Mouse (Mus musculus): ENCODE results near the gene Cfap299.

Gene Cfap299

DNA sequence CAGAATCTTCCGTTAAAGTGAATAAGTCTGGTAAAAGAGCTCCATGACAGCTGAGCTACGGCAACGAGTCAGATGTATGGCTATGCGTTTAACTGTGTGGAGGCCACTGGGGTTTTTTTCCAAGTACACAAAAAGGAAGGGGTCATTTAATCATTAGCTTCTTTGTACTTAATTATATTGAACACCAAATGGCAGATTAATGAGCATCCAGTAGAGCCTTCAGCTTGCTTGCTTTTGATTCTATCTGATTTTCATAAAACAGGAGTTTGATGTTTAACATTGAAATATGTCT is 47.6 kb downstream of the Cfap299 start:
- DNase-seq (ENCODE audit: low read depth, low spot score), result no peak

DNA sequence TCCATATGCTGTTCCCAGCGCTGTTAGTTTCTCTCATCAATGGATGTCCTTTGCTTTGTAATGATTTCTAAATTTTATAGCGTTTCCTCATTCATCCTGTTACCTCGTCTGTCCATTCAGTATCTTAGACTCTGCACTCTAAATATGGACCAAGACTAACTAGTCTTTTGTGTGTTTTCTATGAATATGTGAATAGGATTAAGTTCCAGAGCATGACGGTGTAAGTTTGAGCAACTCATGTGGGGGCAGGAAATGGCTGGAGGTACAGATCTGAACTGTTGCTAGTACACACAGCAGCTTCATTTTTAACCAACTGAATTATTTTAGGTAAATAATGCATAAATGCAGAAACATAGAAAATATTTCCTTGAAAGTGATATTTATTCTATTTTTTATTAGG is 51.3 kb downstream of the Cfap299 start:
- no peak for DNase-seq (ENCODE audit: low read depth, low spot score)

DNA sequence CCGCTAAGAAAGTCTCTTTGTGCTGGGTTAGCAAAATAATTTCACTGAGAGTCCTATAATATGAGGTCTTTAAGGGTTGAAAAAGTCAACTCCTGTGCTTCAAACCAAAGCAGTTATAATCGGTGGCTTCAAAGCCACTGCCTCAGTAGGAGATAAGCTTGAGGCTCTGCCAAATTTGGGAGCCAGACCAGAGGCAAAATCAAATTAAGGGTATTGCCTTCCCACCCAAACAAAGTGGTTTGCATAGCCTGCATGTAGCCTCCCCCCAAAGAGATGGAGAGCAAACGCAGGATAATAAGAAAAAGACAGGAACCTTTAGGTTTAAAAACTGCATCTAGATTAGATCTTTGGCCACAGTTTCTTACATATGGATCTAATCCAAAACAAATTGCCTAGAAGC is 58.0 kb downstream of the Cfap299 start:
- no peak for DNase-seq (ENCODE audit: low read depth, low spot score)

GRCm38 (mm10) chr5:98402165-98402564 is 73.1 kb downstream of the Cfap299 start:
- no peak for DNase-seq (ENCODE audit: low read depth, low spot score)

DNA sequence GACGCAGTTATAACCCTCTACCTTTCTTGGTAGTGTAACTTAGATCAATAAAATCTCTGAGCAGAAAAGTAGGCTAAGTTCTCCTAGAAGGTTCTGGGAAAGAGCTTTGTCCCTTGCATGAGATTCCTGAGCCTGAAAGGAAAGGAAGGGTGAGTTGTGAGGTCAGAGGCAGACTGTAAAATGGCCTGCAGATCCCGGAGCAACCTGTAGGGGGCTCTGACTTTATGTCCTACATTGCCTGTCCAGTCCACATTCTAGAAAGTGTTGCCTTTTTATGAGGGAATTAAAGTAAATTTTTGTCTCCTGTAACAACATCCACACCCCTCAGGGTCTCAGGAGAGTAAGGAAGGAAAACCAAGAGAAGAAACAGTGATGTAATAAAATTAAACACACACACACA is 81.0 kb downstream of the Cfap299 start:
- DNase-seq (ENCODE audit: low read depth, low spot score), result no peak

- DNase-seq (ENCODE audit: low read depth, low spot score), result no peak
Measured at GRCm38 (mm10) chr5:98416385-98417145, 87.5 kb downstream of the Cfap299 start.

GRCm38 (mm10) chr5:98424965-98425364 is 95.9 kb downstream of the Cfap299 start:
- no peak for DNase-seq (ENCODE audit: low read depth, low spot score)

DNA sequence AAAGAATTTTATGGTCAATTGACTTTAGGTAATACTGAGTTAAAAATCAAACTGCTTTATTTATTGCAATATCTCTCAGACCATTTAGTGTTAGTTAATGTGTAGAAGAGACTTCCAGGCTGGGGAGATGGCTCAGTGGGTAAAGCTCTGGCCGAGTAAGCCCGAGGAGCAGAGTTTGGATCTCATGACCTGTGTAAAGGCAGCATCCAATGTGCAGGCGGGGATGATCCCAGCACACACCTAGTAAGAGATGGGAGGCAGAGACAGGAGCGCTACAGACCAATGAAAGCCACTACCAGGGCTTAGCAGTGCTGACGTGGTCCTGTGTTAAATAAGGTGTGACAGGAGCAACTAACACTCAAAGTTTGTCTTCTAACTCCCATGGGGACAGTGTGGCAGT is 97.0 kb downstream of the Cfap299 start:
- no peak for DNase-seq (ENCODE audit: low read depth, low spot score)

- no peak for DNase-seq (ENCODE audit: low read depth, low spot score)
Measured at GRCm38 (mm10) chr5:98430060-98430459, 101.0 kb downstream of the Cfap299 start.

DNA sequence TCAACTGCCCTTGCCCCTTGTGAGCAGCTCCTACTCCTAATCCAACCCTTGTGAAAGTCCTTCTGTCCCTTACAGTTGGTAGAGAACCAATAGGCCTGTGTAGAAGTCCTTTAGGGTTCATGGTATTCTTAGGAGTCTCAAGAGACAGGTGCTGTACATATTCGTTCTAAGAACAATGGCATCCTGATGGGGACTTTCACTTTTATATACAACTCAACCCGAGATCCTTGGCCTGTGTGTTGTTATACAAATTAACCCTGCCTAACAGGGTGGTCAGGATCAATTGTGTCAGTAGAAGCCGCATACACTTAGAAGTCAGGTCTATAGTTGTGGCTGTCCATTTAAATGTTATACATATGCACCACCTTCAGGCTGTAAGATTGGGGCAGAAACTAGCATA is 109.6 kb downstream of the Cfap299 start:
- no peak for DNase-seq (ENCODE audit: low read depth, low spot score)

- no peak for DNase-seq (ENCODE audit: low read depth, low spot score)
Measured at GRCm38 (mm10) chr5:98446771-98447462, 117.8 kb downstream of the Cfap299 start.

DNA sequence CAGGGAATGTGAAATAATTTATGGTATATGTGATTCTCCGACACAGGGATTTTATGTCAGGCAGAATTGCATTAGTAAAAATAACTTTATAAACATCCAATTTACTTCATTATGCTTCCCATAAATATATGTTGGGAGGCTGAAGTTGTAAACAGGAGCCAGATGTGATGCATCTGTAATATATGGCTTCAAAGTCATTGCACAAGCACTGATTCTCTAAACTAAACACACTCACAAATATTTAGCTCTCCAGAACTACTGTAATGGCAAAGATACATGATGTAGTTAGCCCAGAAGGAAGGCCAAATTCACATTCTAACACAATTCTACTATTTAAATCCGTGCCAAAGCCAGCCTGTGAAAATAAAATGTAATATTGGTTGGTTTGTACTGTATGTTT is 120.8 kb downstream of the Cfap299 start:
- DNase-seq (ENCODE audit: low read depth, low spot score), result no peak

GRCm38 (mm10) chr5:98466882-98467535 is 137.9 kb downstream of the Cfap299 start:
- no peak for DNase-seq (ENCODE audit: low read depth, low spot score)

DNA sequence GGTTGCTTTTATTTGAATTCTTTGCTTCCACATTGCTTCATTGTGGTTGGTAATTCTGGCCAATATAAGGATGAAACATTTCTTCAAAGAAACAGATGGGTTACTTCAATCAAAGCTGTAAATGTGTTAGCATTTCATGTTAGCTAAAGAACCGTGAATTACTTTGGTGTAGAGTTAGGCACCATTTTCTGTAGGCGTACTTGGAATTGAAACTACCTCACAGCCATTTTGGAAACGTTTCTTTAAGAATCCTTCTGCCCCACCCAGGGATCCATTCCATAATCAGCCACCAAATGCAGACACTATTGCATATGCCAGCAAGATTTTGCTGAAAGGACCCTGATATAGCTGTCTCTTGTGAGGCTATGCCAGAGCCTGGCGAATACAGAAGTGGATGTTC is 140.9 kb downstream of the Cfap299 start:
- DNase-seq (ENCODE audit: low read depth, low spot score), result no peak

GRCm38 (mm10) chr5:98476539-98476938 is 147.4 kb downstream of the Cfap299 start:
- DNase-seq (ENCODE audit: low read depth, low spot score), result no peak

GRCm38 (mm10) chr5:98477261-98477660 is 148.2 kb downstream of the Cfap299 start:
- no peak for DNase-seq (ENCODE audit: low read depth, low spot score)

GRCm38 (mm10) chr5:98483507-98483906 is 154.4 kb downstream of the Cfap299 start:
- no peak for DNase-seq (ENCODE audit: low read depth, low spot score)

GRCm38 (mm10) chr5:98485189-98485588 is 156.1 kb downstream of the Cfap299 start:
- no peak for DNase-seq (ENCODE audit: low read depth, low spot score)

- no peak for DNase-seq (ENCODE audit: low read depth, low spot score)
Measured at GRCm38 (mm10) chr5:98498317-98498716, 169.2 kb downstream of the Cfap299 start.

DNA sequence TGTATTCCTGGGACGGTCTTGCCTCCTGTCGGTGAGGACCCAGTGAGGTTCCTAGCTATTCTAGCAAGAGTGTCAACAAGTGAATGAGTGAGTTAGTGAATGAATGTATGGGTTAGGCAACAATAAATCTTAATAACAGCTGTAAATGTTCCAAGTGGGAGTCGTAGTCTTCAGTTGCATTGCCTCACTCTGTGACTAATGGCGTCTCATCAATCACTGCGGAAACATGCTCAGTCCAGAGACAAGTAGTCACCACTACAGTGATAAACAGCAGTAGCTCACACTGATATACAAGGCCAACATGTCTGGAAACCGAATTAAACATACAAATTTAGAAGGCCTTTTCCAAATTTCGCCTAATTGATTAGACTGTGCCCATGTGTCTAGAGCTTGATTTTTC is 187.1 kb downstream of the Cfap299 start:
- DNase-seq (ENCODE audit: low read depth, low spot score), result no peak

DNA sequence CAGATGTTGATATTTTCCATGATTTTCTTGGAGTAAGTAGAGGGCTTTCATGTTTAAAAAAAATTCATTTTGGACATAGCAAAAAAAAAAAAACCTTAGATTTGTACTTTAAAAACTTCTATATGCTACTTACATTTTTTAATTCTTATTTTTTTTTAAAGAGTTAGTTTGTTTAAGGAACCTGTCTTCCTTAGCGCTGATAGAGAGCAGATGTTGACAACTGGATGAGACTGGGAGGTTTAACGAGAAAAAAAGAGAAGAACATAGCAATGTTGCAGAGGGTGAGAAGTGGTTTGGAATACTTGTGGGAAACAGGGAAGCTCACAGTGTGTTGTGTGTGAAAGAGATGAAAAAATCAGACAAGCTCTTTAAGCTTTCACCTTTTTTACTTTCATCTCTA is 191.0 kb downstream of the Cfap299 start:
- DNase-seq (ENCODE audit: low read depth, low spot score), result no peak

DNA sequence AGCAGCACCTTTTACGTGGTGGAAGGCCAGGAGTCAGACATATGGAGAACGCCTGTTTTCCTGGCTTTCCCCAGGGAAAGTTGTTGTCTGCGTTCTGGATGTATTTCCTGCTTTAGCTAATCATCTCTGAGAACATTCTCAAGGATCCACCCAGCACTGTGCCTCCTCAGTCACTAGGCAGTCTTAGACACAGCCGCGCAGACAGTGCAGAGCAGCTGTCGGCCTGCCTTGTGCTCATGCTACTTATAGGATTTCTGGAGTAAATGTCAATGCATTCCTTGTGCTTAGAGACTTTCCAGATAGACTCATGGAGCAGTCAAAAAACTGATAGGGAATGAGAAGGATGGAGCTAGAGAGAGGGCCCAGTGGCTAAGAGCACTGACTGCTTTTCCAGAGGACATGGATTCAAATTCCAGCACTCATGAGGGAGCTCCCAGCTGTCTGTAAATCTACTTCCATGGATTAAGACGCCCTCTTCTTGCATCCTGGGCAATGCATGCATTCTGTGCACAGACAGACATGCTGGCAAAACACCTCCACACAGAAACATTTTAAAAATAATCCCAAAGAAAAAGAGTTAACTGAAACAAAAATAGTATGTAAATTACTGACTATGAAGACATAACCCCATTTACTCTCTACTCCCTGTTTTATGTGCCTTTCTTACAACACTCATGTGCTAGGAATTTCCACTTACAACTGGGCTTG is 193.3 kb downstream of the Cfap299 start:
- no peak for DNase-seq (ENCODE audit: low read depth, low spot score)
